Mouse (Mus musculus): ENCODE results near the gene Rhd.
A peak's percentile ranks its signal among the peaks of the same experiment; 100 is the strongest.

The Rhd gene

GRCm38 (mm10) chr4:134856501-134856900 is 7.8 kb upstream of the Rhd start:
- DNase-seq (ENCODE audit: low spot score): no peak

DNA sequence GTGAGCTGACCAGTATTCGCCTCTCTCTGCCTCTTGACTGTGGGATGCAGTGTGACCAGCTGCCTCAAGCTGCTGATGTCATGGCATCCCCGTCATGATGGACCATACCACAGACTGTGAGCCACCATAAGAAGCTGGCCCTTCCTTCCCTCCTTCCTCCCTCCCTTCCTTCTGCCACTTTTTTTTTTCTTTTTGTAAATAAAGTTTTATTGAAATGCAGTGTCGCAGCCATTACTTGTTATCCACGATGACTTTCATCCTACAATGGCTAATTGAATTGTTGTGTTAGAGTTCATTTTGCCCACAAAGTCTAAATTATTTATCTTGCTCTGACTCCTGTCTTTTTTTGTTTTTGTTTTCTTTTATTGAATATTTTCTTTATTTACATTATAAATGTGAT is 5.8 kb upstream of the Rhd start:
- no peak for DNase-seq (ENCODE audit: low spot score)

GRCm38 (mm10) chr4:134861884-134862283 is 2.5 kb upstream of the Rhd start:
- no peak for DNase-seq (ENCODE audit: low spot score)

- DNase-seq (ENCODE audit: low spot score): no peak
Measured at GRCm38 (mm10) chr4:134862996-134863395, 1.3 kb upstream of the Rhd start.

DNA sequence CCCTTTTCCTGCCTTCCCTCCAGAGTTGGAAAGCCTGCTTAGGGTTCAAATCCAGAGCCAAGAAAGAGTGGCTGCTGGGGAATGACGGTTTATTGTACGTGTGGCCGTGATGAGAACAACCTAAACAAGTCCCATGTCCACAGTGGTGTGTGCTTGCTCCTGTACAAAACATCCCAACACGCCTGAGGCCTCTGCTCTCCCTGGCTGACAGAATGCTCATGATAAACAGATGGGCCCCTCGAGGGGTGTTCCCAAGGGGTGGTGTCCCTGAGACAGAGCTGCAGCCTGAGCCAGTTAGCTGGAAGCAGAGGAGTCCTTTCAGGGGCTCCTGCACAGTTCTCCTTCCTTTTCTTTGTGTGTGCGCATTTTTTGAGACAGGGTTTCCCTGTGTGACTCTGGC is 1.0 kb downstream of the Rhd start:
- no peak for DNase-seq (ENCODE audit: low spot score)

DNA sequence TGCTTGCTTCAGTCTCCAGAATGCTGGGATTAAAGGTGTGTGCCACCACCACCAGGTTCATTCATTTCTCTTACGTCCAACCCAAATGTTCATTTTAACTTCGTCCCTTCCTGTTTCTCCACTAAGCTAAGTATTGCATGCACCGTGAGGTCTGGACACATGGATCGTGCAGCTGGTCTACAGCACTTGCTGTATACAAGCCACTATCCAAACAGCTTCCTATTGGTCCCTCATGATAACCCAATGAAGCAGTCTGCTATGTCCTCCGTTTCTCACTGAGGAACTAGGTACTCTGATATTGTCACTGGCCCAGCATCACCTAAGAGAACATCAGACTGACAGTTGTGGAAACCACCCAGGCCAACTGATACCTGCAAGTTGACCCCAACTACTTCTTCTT is 1.5 kb downstream of the Rhd start:
- no peak for DNase-seq (ENCODE audit: low spot score)

- DNase-seq (ENCODE audit: low spot score): no peak
Measured at GRCm38 (mm10) chr4:134867213-134867612, 2.9 kb downstream of the Rhd start.

GRCm38 (mm10) chr4:134867661-134868060 is 3.3 kb downstream of the Rhd start:
- DNase-seq (ENCODE audit: low spot score): no peak

GRCm38 (mm10) chr4:134868065-134868464 is 3.7 kb downstream of the Rhd start:
- no peak for DNase-seq (ENCODE audit: low spot score)

DNA sequence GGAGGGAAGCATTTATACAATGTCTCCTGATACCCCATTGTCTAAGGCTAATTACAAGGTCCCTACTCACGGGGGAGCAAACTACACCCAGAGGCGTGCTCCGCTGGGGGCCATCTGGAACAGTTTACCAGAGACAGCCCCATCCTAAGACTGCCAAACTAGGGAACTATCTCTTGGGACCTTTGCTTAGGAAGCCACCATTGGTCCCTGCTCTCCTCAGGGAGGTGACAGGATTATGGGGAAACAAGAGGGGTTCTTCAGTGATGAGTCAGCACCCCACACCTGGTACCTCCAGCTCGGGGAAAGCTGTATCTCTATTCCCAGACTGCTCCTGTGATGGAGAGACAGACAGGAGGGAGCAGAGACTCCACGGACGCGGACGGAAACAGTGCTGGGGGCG is 4.2 kb downstream of the Rhd start:
- no peak for DNase-seq (ENCODE audit: low spot score)

- no peak for DNase-seq (ENCODE audit: low spot score)
Measured at GRCm38 (mm10) chr4:134869068-134869730, 4.9 kb downstream of the Rhd start.

GRCm38 (mm10) chr4:134869815-134870375 is 5.6 kb downstream of the Rhd start:
- no peak for DNase-seq (ENCODE audit: low spot score)

- no peak for DNase-seq (ENCODE audit: low spot score)
Measured at GRCm38 (mm10) chr4:134871477-134871876, 7.1 kb downstream of the Rhd start.

- no peak for DNase-seq (ENCODE audit: low spot score)
Measured at GRCm38 (mm10) chr4:134871950-134872349, 7.6 kb downstream of the Rhd start.

DNA sequence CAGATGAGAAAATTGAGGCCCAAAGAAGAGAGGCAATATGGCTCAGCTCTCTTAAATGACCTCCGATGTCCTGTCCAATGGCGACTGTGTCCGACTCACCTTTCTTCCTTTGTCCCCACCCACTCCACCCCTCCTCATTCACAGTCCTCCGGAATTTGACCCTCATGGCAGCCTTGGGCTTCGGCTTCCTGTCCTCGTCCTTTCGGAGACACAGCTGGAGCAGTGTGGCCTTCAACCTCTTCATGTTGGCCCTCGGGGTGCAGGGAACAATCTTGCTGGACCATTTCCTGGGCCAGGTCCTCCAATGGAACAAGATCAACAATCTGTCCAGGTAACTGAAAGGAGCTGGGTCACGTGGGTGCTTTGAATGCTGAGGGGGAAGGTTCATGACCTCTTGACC is 11.8 kb downstream of the Rhd start:
- no peak for DNase-seq (ENCODE audit: low spot score)

GRCm38 (mm10) chr4:134879410-134879981 is 15.2 kb downstream of the Rhd start:
- DNase-seq (ENCODE audit: low spot score): peak; percentile 42

DNA sequence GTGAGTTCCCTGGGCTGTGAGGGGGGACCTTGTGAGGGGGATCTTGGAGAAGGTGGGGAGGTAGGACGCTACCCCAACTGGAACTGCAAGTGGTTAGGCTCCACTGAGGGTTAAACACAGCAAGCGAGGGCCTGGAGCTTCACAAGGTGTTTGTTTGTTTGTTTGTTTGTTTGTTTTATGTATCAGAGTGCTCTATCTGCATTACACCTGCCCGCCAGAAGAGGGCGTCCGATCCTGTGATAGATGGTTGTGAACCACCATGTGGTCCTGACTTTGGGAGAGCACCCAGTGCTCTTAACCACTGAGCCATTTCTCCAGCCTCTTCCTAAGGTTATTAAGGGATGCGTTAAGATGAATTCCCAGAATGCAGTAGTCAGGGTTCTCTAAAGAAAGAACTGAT is 15.7 kb downstream of the Rhd start:
- DNase-seq (ENCODE audit: low spot score): no peak

- DNase-seq (ENCODE audit: low spot score): no peak
Measured at GRCm38 (mm10) chr4:134883266-134883665, 18.9 kb downstream of the Rhd start.

- DNase-seq (ENCODE audit: low spot score): no peak
Measured at GRCm38 (mm10) chr4:134883808-134884207, 19.5 kb downstream of the Rhd start.

DNA sequence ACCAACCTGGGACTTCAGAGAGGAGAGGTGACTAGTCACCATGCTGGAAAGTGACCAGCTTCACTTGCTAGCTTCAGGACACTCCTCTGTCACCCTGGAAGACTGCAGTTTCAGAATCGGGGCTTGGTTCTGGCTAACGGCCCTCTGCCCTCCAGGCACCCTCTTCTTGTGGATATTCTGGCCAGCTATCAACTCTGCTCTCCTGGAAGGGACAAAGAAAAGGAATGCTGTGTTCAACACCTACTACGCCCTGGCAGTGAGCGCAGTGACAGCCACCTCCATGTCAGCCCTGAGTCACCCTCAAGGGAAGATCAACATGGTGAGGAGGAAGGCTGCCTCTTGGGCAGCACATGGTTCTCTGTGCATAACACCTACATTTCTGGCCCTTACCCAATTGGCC is 20.0 kb downstream of the Rhd start:
- DNase-seq (ENCODE audit: low spot score): no peak

DNA sequence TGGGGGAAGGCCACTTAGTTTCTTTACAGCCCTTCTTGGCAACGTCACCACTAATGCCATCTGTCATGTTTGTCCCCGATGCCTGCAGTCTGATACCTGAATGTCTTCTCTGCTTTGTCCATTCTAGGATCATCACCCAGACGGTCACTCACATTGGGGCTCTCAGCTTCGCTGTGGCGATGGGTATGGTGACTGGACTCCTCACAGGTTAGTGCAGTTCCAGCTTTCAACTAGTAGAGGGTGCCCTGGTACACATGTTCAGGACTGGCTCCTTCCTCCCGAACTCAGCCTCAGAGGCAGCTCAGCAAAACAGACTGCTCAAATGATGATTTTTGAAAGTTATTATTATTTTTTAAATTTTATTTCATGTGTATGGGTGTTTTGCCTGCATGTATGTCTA is 27.8 kb downstream of the Rhd start:
- peak; percentile 37 for DNase-seq (ENCODE audit: low spot score)

GRCm38 (mm10) chr4:134897256-134897655 is 32.9 kb downstream of the Rhd start:
- no peak for DNase-seq (ENCODE audit: low spot score)

DNA sequence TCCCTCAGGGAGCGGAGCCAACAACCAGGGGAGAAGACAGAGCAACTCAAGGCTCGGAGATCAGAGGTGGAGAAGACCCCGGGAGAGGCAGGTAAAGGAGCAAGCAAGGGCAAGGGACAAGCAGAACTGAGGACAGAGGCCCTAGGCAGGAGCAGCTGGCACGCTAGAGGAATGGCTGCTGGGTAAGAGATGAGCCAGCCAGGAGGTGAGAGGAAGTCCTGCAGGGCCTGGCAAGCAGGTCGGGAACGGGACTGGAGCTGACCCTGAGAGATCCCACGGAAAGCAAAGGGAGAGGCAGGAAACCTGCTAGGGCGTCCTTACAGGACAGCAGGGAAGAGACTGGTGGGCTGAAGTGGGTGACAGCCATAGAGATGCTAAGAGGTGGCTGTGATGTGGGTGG is 36.8 kb downstream of the Rhd start:
- no peak for DNase-seq (ENCODE audit: low spot score)

- no peak for DNase-seq (ENCODE audit: low spot score)
Measured at GRCm38 (mm10) chr4:134903046-134903445, 38.7 kb downstream of the Rhd start.
